ENCODE assay signal across 9 mouse cellular contexts in the genomic region with DNA sequence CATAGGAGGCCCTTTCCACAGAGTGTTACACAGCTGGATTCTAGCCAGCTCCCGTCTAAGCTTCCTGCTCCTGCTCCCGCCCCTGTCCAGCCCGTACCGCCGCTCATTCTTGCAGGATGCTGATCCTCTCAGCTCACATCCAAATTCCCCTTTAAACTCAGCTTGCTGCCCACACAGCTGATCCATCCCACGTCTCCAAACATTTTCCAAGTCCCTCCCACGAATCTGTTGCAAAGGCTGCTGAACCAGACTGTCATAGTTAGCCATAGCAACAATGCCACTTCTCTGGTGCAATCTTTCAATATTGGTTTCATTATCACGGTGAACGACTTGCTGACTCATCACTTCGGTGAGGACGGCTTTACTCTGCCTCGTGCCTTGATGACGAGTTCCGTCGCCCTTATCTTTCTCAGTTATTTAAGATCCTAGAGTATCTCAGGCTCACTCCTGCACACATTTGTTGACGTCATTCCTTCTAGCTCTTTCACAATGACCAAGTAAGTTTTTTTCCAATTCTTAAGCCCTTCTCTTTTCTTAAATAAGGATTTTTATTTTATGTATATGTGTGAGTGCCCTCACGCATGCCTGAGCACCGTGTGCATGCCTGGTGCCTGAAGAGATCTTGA.
DNase-seq lines count a peak whose midpoint lies in the region; ATAC-seq lines count a peak whose summit lies in the region.
"Had no signal": no experiment of that assay in that cellular context is flagged by ENCODE, and none has a peak within 500 bp of the region (broad histone marks: within the 10 kb centered on the region; RNA-seq: fewer than 3 reads in every experiment).

No protein-coding gene starts in this region.

- no peaks in the 10 kb centered on the region for H3K36me3 ChIP-seq in stomach, embryonic 16.5 days (ENCODE audit: control insufficient read depth, insufficient read depth, low read length)
- H3K36me3 ChIP-seq: hindbrain, embryonic 13.5 days had no signal

- no peaks in the 10 kb centered on the region for H3K4me1 ChIP-seq in stomach, embryonic 16.5 days (ENCODE audit: control insufficient read depth, insufficient read depth, low read length)
- H3K4me1 ChIP-seq: hindbrain, embryonic 13.5 days had no signal

- no peak overlapping the region for H3K27ac ChIP-seq in stomach, embryonic 16.5 days (ENCODE audit: low read length)
- H3K27ac ChIP-seq: hindbrain, embryonic 13.5 days had no signal

- no peak for DNase-seq in frontal cortex, postnatal 14 days (ENCODE audit: low spot score in 2 of 2)
- DNase-seq in ovary, postnatal 36 days (ENCODE audit: low spot score) = peak; percentile 13
- no peak for DNase-seq in ovary, adult 18-20 months (ENCODE audit: low spot score)
- DNase-seq in layer of hippocampus, adult 9-10 months (ENCODE audit: low spot score) = peak; percentile 33
- no peak for DNase-seq in spleen, postnatal 36 days (ENCODE audit: low spot score in 2 of 2)
- no peak for DNase-seq in spleen, adult 18-20 months

- peak overlapping the region; percentile 30; the same call in 1 of the 2 replicates for H3K4me2 ChIP-seq in stomach, embryonic 16.5 days (ENCODE audit: low read depth, low read length)
- H3K4me2 ChIP-seq: hindbrain, embryonic 13.5 days had no signal

- peaks cover 7% of the 10 kb centered on the region; the same call in 1 of the 2 replicates for H3K9me3 ChIP-seq in stomach, embryonic 16.5 days (replicated peaks; ENCODE audit: control insufficient read depth, low read length)
- H3K9me3 ChIP-seq: hindbrain, embryonic 13.5 days had no signal

- 55% methylated on average over 18 of the region's 18 CpGs for WGBS in stomach, embryonic 16.5 days

- ATAC-seq in frontal cortex, adult (ENCODE audit: low TSS enrichment) = peak; percentile 80
- 0 out of 2 replicates have a peak, but pooled peaks have one; percentile 13 for ATAC-seq in stomach, embryonic 16.5 days (ENCODE audit: insufficient read depth, low FRiP score)

- H3K27me3 ChIP-seq in stomach, embryonic 16.5 days (ENCODE audit: control insufficient read depth, insufficient read depth, low read length) = no peaks in the 10 kb centered on the region
- H3K27me3 ChIP-seq: hindbrain, embryonic 13.5 days had no signal

- no peak overlapping the region for H3K9ac ChIP-seq in stomach, embryonic 16.5 days (ENCODE audit: low read length)
- H3K9ac ChIP-seq: hindbrain, embryonic 13.5 days had no signal

- H3K4me3 ChIP-seq in stomach, embryonic 16.5 days (replicated peaks; ENCODE audit: low read length) = no peak overlapping the region
- H3K4me3 ChIP-seq: hindbrain, embryonic 13.5 days had no signal

Comparison
In these comparisons a context has a peak if more than half of its experiments do, and no peak if none do; other contexts are left out.
1. DNase-seq: peak in ovary, postnatal 36 days (single experiment) and layer of hippocampus, adult 9-10 months (single experiment); none in frontal cortex, postnatal 14 days (0 of 2), ovary, adult 18-20 months (single experiment), spleen, postnatal 36 days (0 of 2) and spleen, adult 18-20 months (0 of 2).